Mouse (Mus musculus) liver, adult 2 months (tissue): Measurements from ENCODE around the gene Chst4. TPM values are rescaled to one million over a fixed set of nuclear protein-coding genes. Genes with fewer than 3 reads are reported as not detected.

Experiments used
- DNase-seq: peaks from one replicate; pipeline ENCODE4 v3.0.0-alpha.2; 2011; ENCODE audit warnings: low read depth, low spot score; ENCODE audit errors: extremely low read depth
- H3K27ac ChIP-seq: fragments of 200-500 bp; replicated peaks from 2 replicates; pipeline ENCODE4 v1.5.1; 2012; ENCODE audit warnings: low read depth, mild to moderate bottlenecking, control low read depth, inconsistent platforms, low read length; ENCODE audit not compliant: insufficient read depth
- H3K27me3 ChIP-seq: fragments of 200-500 bp; 2 replicates; pipeline ENCODE4 v1.6.1; 2012; ENCODE audit warnings: mild to moderate bottlenecking, moderate library complexity, low read length, inconsistent platforms; ENCODE audit not compliant: control insufficient read depth, insufficient read depth
- H3K36me3 ChIP-seq: fragments of 200-500 bp; 2 replicates; pipeline ENCODE4 v1.6.1; 2012; ENCODE audit warnings: low read length, inconsistent platforms; ENCODE audit not compliant: control insufficient read depth, insufficient read depth
- H3K4me1 ChIP-seq: fragments of 200-500 bp; 2 replicates; pipeline ENCODE4 v1.6.1; 2011; ENCODE audit warnings: low read length; ENCODE audit not compliant: control insufficient read depth, insufficient read depth
- H3K4me3 ChIP-seq: fragments of 200-500 bp; 2 replicates; pipeline ENCODE4 v1.5.1; 2011; ENCODE audit warnings: low read depth, mild to moderate bottlenecking, control low read depth, low read length, moderate library complexity; ENCODE audit not compliant: insufficient read depth
- H3K79me2 ChIP-seq: fragments of 200-500 bp; 2 replicates; pipeline ENCODE4 v1.6.1; 2012; ENCODE audit warnings: inconsistent platforms, mild to moderate bottlenecking, low read length, moderate library complexity; ENCODE audit not compliant: control insufficient read depth, insufficient read depth
- H3K9ac ChIP-seq: fragments of 200-500 bp; 2 replicates; pipeline ENCODE4 v1.6.1; 2012; ENCODE audit warnings: low read depth, mild to moderate bottlenecking, control low read depth, inconsistent platforms, low read length
- CTCF ChIP-seq: fragments of 200-500 bp; IDR thresholded peaks from 2 replicates; pipeline ENCODE4 v1.5.1; 2011; ENCODE audit warnings: low read depth, low read length, control low read depth
- POLR2A ChIP-seq: fragments of 200-500 bp; IDR thresholded peaks from 2 replicates; pipeline ENCODE4 v1.6.1; 2011; ENCODE audit warnings: low read length, control low read depth; ENCODE audit not compliant: insufficient read depth; ENCODE audit errors: extremely low read depth
- WGBS: fragments of 180-500 bp; shearing (Covaris S2); methylation state at CpG from one replicate; pipeline ENCODE4 v1.1.7; 2018; 5-methylcytosine and 5-hydroxymethylcytosine counted together
- polyA plus RNA-seq: library from polyadenylated mRNA; depleted of rRNA; stranded (reverse); fragments of >200 nt; gene quantifications from 2 replicates; pipeline ENCODE4 v1.2.3, GENCODE M21; 2012
- total RNA-seq: library from RNA; depleted of rRNA; stranded (reverse); fragments of >200 nt; gene quantifications from 2 replicates; pipeline ENCODE4 v1.2.3, GENCODE M21; 2014

The Chst4 gene
- total and polyA plus RNA-seq, 2 experiments: 0.18 to 0.39 TPM

- no peak overlapping the region for H3K4me3 ChIP-seq
- DNase-seq: no peak
- no peaks in the 10 kb centered on the region for H3K27me3 ChIP-seq
- H3K36me3 ChIP-seq: no peaks in the 10 kb centered on the region
- no peaks in the 10 kb centered on the region for H3K79me2 ChIP-seq
- H3K4me1 ChIP-seq: peaks cover 2% of the 10 kb centered on the region; the same call in 1 of the 2 replicates
- no peak overlapping the region for H3K27ac ChIP-seq
- WGBS: 94% methylated on average over 4 of the region's 4 CpGs
- TF ChIP-seq POLR2A (no peak), CTCF (no peak)
- H3K9ac ChIP-seq: no peak overlapping the region
These were observed 30.2 kb upstream of the Chst4 start for GRCm38 (mm10) chr8:110069706-110070105.

- Histone ChIP-seq H3K4me1 (peaks cover 4% of the 10 kb centered on the region; the same call in 1 of the 2 replicates), H3K9ac (no peak overlapping the region), H3K27ac (no peak overlapping the region), H3K27me3 (no peaks in the 10 kb centered on the region), H3K4me3 (no peak overlapping the region), H3K36me3 (no peaks in the 10 kb centered on the region), H3K79me2 (no peaks in the 10 kb centered on the region)
- TF ChIP-seq POLR2A: no peak
- TF ChIP-seq CTCF: no peak
- 91% methylated on average over 4 of the region's 4 CpGs for WGBS
- DNase-seq: no peak
These were observed 26.1 kb upstream of the Chst4 start for GRCm38 (mm10) chr8:110065676-110066075.

GRCm38 (mm10) chr8:110064606-110065365 lies 25.2 kb upstream of the Chst4 start:
- TF ChIP-seq CTCF (no peak), POLR2A (no peak)
- 88% methylated on average over 18 of the region's 18 CpGs for WGBS
- Histone ChIP-seq H3K36me3 (no peaks in the 10 kb centered on the region), H3K9ac (no peak overlapping the region), H3K4me3 (no peak overlapping the region), H3K79me2 (no peaks in the 10 kb centered on the region), H3K4me1 (peaks cover 4% of the 10 kb centered on the region; the same call in 1 of the 2 replicates), H3K27ac (peak overlapping the region; percentile 34; the same call in 1 of the 2 replicates), H3K27me3 (no peaks in the 10 kb centered on the region)
- DNase-seq: peak; percentile 55

GRCm38 (mm10) chr8:110064161-110064560 lies 24.6 kb upstream of the Chst4 start:
- Histone ChIP-seq H3K9ac (no peak overlapping the region), H3K27ac (peak overlapping the region; percentile 34; the same call in 1 of the 2 replicates), H3K27me3 (no peaks in the 10 kb centered on the region), H3K36me3 (no peaks in the 10 kb centered on the region), H3K79me2 (no peaks in the 10 kb centered on the region), H3K4me3 (no peak overlapping the region), H3K4me1 (peaks cover 4% of the 10 kb centered on the region; the same call in 1 of the 2 replicates)
- 29% methylated on average over 9 of the region's 9 CpGs for WGBS
- TF ChIP-seq POLR2A (no peak), CTCF (no peak)
- peak; percentile 84 for DNase-seq

- DNase-seq: no peak
- H3K79me2 ChIP-seq: no peaks in the 10 kb centered on the region
- no peak overlapping the region for H3K9ac ChIP-seq
- no peak for TF ChIP-seq CTCF
- TF ChIP-seq POLR2A: no peak
- 74% methylated on average over 8 of the region's 8 CpGs for WGBS
- no peaks in the 10 kb centered on the region for H3K27me3 ChIP-seq
- H3K4me3 ChIP-seq: no peak overlapping the region
- H3K4me1 ChIP-seq: no peaks in the 10 kb centered on the region
- no peak overlapping the region for H3K27ac ChIP-seq
- no peaks in the 10 kb centered on the region for H3K36me3 ChIP-seq
These were observed 18.7 kb upstream of the Chst4 start for GRCm38 (mm10) chr8:110058207-110058606.

- 68% methylated on average over 6 of the region's 6 CpGs for WGBS
- Histone ChIP-seq H3K27ac (no peak overlapping the region), H3K4me3 (no peak overlapping the region)
These were observed 11.7 kb upstream of the Chst4 start for GRCm38 (mm10) chr8:110051208-110051607.

More at GRCm38 (mm10) chr8:110051208-110051607, 11.7 kb upstream of the Chst4 start:
- Histone ChIP-seq H3K9ac (no peak overlapping the region), H3K4me1 (no peaks in the 10 kb centered on the region), H3K27me3 (no peaks in the 10 kb centered on the region), H3K36me3 (no peaks in the 10 kb centered on the region), H3K79me2 (no peaks in the 10 kb centered on the region)
- no peak for DNase-seq
- TF ChIP-seq POLR2A (no peak), CTCF (no peak)
